Mouse (Mus musculus): ENCODE results near the gene Smyd1. TPM values are rescaled to one million over a fixed set of nuclear protein-coding genes. Genes with fewer than 3 reads are reported as not detected.

The Smyd1 gene
- total and polyA plus RNA-seq, 3 experiments: 0.08 to 0.37 (median 0.08) TPM

GRCm38 (mm10) chr6:71357493-71357892 lies 35.5 kb upstream of the Smyd1 start:
- no peaks in the 10 kb centered on the region for H3K9me3 ChIP-seq (replicated peaks; ENCODE audit: low read length)
- in situ Hi-C loops (cut with MboI; ENCODE audit: low pct_ligation_motif_present, low pct_unique_long_range_greater_than_20kb, low sequenced_read_pairs) (no loop called here), dilution Hi-C loops (cut with MboI; ENCODE audit: extremely low pct_ligation_motif_present, extremely low pct_unique_long_range_greater_than_20kb, low sequenced_read_pairs) (no loop called here)
- H3K36me3 ChIP-seq (replicated peaks in 1 of 2; ENCODE audit: control insufficient read depth in 1 of 2, insufficient read depth in 1 of 2, low read length in 1 of 2): no peaks in the 10 kb centered on the region
- peak overlapping the region; percentile 11; the same call in 1 of the 2 replicates for H3K4me2 ChIP-seq (ENCODE audit: insufficient read depth, low read depth, poor library complexity, severe bottlenecking)
- TF ChIP-seq POLR2AphosphoS2 (IDR thresholded peaks at IDR 0.05; ENCODE audit: low read depth, low read length): no peak
- TF ChIP-seq RAD21 (IDR thresholded peaks at IDR 0.05; ENCODE audit: low read depth, low read length): no peak
- TF ChIP-seq USF1 (IDR thresholded peaks at IDR 0.05; ENCODE audit: low read depth, low read length): no peak
- no peak for TF ChIP-seq ETS1 (conservative IDR thresholded peaks at IDR 0.05; ENCODE audit: low read depth, low read length)
- TF ChIP-seq EP300 (IDR thresholded peaks at IDR 0.05; ENCODE audit: low read length): no peak
- TF ChIP-seq NRF1 (IDR thresholded peaks at IDR 0.05; ENCODE audit: low read depth, low read length): no peak
- no peak for TF ChIP-seq PAX5 (IDR thresholded peaks at IDR 0.05; ENCODE audit: low read length)
- TF ChIP-seq JUN (IDR thresholded peaks at IDR 0.05; ENCODE audit: insufficient read depth, low read depth, low read length): no peak
- TF ChIP-seq MYC (IDR thresholded peaks at IDR 0.05; ENCODE audit: low read depth, low read length): no peak
- no peak for TF ChIP-seq TBP (conservative IDR thresholded peaks at IDR 0.05; ENCODE audit: low read depth, low read length)
- no peak for TF ChIP-seq MAFK (IDR thresholded peaks at IDR 0.05; ENCODE audit: insufficient replicate concordance, low read length)
- no peak for TF ChIP-seq ZKSCAN1 (IDR thresholded peaks at IDR 0.05; ENCODE audit: borderline replicate concordance, low read depth, low read length)
- no peak for TF ChIP-seq SMC3 (IDR thresholded peaks at IDR 0.05; ENCODE audit: low read depth, low read length)
- TF ChIP-seq ZC3H11A (IDR thresholded peaks at IDR 0.05; ENCODE audit: low read depth, low read length): no peak
- no peak for TF ChIP-seq IRF4 (IDR thresholded peaks at IDR 0.05; ENCODE audit: low read depth, low read length)
- no peak for TF ChIP-seq CHD2 (IDR thresholded peaks at IDR 0.05; ENCODE audit: low read length)
- TF ChIP-seq GABPA (IDR thresholded peaks at IDR 0.05; ENCODE audit: insufficient replicate concordance, low read depth, low read length): no peak
- TF ChIP-seq MXI1 (IDR thresholded peaks at IDR 0.05; ENCODE audit: low read depth, low read length): no peak
- no peak for TF ChIP-seq E2F4 (IDR thresholded peaks at IDR 0.05; ENCODE audit: insufficient replicate concordance, low read depth, low read length)
- no peak for TF ChIP-seq CHD1 (IDR thresholded peaks at IDR 0.05; ENCODE audit: low read depth, low read length)
- no peaks in the 10 kb centered on the region for H3K79me2 ChIP-seq (replicated peaks; ENCODE audit: control insufficient read depth, extremely low read depth, insufficient read depth, poor library complexity, severe bottlenecking)
- H3K9ac ChIP-seq (ENCODE audit: insufficient read depth, low read depth): no peak overlapping the region
- no peak for DNase-seq (ENCODE audit: extremely low read depth)
- no peak overlapping the region for H3K27ac ChIP-seq (ENCODE audit: insufficient read depth, low read depth)
- no peak overlapping the region for H3K4me3 ChIP-seq (replicated peaks in 1 of 3; ENCODE audit: low read depth in 2 of 3, low read length in 2 of 3, poor library complexity in 1 of 3)
- peaks cover 4 to 20% of the 10 kb centered on the region in 2 experiments for H3K4me1 ChIP-seq (ENCODE audit: control insufficient read depth in 1 of 2, insufficient read depth in 2 of 2)
- H3K27me3 ChIP-seq (replicated peaks): no peaks in the 10 kb centered on the region

GRCm38 (mm10) chr6:71353722-71354121 lies 31.7 kb upstream of the Smyd1 start:
- H3K4me3 ChIP-seq (replicated peaks in 1 of 3; ENCODE audit: low read depth in 2 of 3, low read length in 2 of 3, poor library complexity in 1 of 3): no peak overlapping the region
- no peak overlapping the region for H3K9ac ChIP-seq (ENCODE audit: insufficient read depth, low read depth)
- H3K79me2 ChIP-seq (replicated peaks; ENCODE audit: control insufficient read depth, extremely low read depth, insufficient read depth, poor library complexity, severe bottlenecking): no peaks in the 10 kb centered on the region
- peaks cover 0 to 13% of the 10 kb centered on the region in 2 experiments; a peak in 2 of 4 replicates for H3K4me1 ChIP-seq (ENCODE audit: control insufficient read depth in 1 of 2, insufficient read depth in 2 of 2)
- no peak for DNase-seq (ENCODE audit: extremely low read depth)
- no peak overlapping the region for H3K4me2 ChIP-seq (ENCODE audit: insufficient read depth, low read depth, poor library complexity, severe bottlenecking)
- dilution Hi-C loops (cut with MboI; ENCODE audit: extremely low pct_ligation_motif_present, extremely low pct_unique_long_range_greater_than_20kb, low sequenced_read_pairs) (no loop called here), in situ Hi-C loops (cut with MboI; ENCODE audit: low pct_ligation_motif_present, low pct_unique_long_range_greater_than_20kb, low sequenced_read_pairs) (no loop called here)
- H3K27me3 ChIP-seq (replicated peaks): no peaks in the 10 kb centered on the region
- no peaks in the 10 kb centered on the region for H3K9me3 ChIP-seq (replicated peaks; ENCODE audit: low read length)
- no peak overlapping the region for H3K27ac ChIP-seq (ENCODE audit: insufficient read depth, low read depth)
- no peaks in the 10 kb centered on the region for H3K36me3 ChIP-seq (replicated peaks in 1 of 2; ENCODE audit: control insufficient read depth in 1 of 2, insufficient read depth in 1 of 2, low read length in 1 of 2)
- no peak for TF ChIP-seq HCFC1 (IDR thresholded peaks at IDR 0.05; ENCODE audit: low read depth, low read length)
- TF ChIP-seq ELF1 (IDR thresholded peaks at IDR 0.05; ENCODE audit: low read depth, low read length): no peak
- no peak for TF ChIP-seq TCF12 (IDR thresholded peaks at IDR 0.05; ENCODE audit: low read depth, low read length)
- no peak for TF ChIP-seq CHD2 (IDR thresholded peaks at IDR 0.05; ENCODE audit: low read length)
- TF ChIP-seq TBP (conservative IDR thresholded peaks at IDR 0.05; ENCODE audit: low read depth, low read length): no peak
- TF ChIP-seq NRF1 (IDR thresholded peaks at IDR 0.05; ENCODE audit: low read depth, low read length): no peak
- TF ChIP-seq MXI1 (IDR thresholded peaks at IDR 0.05; ENCODE audit: low read depth, low read length): no peak
- no peak for TF ChIP-seq MAZ (IDR thresholded peaks at IDR 0.05; ENCODE audit: low read depth, low read length)
- no peak for TF ChIP-seq ZC3H11A (IDR thresholded peaks at IDR 0.05; ENCODE audit: low read depth, low read length)
- TF ChIP-seq POLR2A (IDR thresholded peaks at IDR 0.05; ENCODE audit: low read depth, low read length): no peak
- no peak for TF ChIP-seq JUN (IDR thresholded peaks at IDR 0.05; ENCODE audit: insufficient read depth, low read depth, low read length)
- no peak for TF ChIP-seq MAFK (IDR thresholded peaks at IDR 0.05; ENCODE audit: insufficient replicate concordance, low read length)
- TF ChIP-seq ZMIZ1 (IDR thresholded peaks at IDR 0.05; ENCODE audit: low read depth, low read length): no peak
- TF ChIP-seq GABPA (IDR thresholded peaks at IDR 0.05; ENCODE audit: insufficient replicate concordance, low read depth, low read length): no peak
- no peak for TF ChIP-seq MEF2A (IDR thresholded peaks at IDR 0.05; ENCODE audit: borderline replicate concordance, low read depth, low read length)
- no peak for TF ChIP-seq CTCF (conservative IDR thresholded peaks at IDR 0.05 in 1 of 2, IDR thresholded peaks at IDR 0.05 in 1 of 2; ENCODE audit: low read depth in 2 of 2, low read length in 2 of 2)
- TF ChIP-seq E2F4 (IDR thresholded peaks at IDR 0.05; ENCODE audit: insufficient replicate concordance, low read depth, low read length): no peak
- TF ChIP-seq CHD1 (IDR thresholded peaks at IDR 0.05; ENCODE audit: low read depth, low read length): no peak
- no peak for TF ChIP-seq POLR2AphosphoS2 (IDR thresholded peaks at IDR 0.05; ENCODE audit: low read depth, low read length)
